Mouse (Mus musculus) CH12.LX (cell line): Measurements from ENCODE around the gene Dvl2.

ENCODE experiments used
- E2F4 ChIP-seq: IDR thresholded peaks from 2 replicates; pipeline ENCODE4 v1.6.1; 2011; ENCODE audit warnings: low read depth, low read length, improper control_type of control experiment; ENCODE audit not compliant: insufficient replicate concordance
- RCOR1 ChIP-seq: conservative IDR thresholded peaks from 2 replicates; pipeline ENCODE4 v1.6.1; 2012; ENCODE audit warnings: low read depth, mild to moderate bottlenecking, inconsistent platforms, low read length, improper control_type of control experiment
- USF1 ChIP-seq: IDR thresholded peaks from 2 replicates; pipeline ENCODE4 v1.6.1; 2014; ENCODE audit warnings: low read depth, mild to moderate bottlenecking, inconsistent platforms, low read length, improper control_type of control experiment
- ZC3H11A ChIP-seq: IDR thresholded peaks from 2 replicates; pipeline ENCODE4 v1.6.1; 2012; ENCODE audit warnings: low read depth, mild to moderate bottlenecking, inconsistent platforms, low read length, improper control_type of control experiment

- TF ChIP-seq RCOR1, result 0 out of 2 replicates have a peak, but pooled peaks have one; percentile 31
- TF ChIP-seq E2F4, result no peak; the same call in 1 of the 2 replicates
- TF ChIP-seq ZC3H11A, result no peak
- TF ChIP-seq USF1, result peak; percentile 98
Measured at GRCm38 (mm10) chr11:69990850-69991691, 9.3 kb upstream of the Dvl2 start, which contains the start of gene Gabarap.
